Mouse (Mus musculus): ENCODE results near the gene Casc1.

The Casc1 gene

DNA sequence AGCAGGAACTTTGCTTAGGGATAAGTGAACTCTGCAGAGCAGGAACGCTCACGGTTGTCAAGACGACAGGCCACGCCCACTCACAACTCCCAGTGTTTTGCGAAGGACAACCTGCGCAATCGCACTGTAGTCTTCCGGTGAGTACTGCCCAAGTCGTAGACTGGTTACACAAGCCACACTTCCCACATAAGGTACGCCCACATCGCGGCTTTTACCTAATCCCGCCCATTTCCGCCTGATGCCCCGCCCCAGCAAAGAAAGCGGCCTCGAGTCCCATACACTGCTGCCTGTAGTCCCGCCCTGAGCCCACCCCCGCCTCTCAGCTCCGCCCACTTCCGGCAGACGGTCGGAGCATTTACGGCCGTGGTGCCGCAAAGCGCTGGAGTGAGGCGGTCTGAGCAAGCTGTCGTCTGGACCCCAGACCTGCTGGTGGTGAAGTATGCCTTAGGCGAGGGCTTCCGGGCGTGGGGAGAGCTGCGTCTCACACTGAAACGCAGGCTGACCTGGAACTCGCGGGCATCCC is at the start of gene Casc1, which contains the start of gene Etfrf1:
Casc1 (minus strand) TSS at position 190 of the 523 bp plus-strand sequence.
Etfrf1 (plus strand) TSS at position 319 of the 523 bp plus-strand sequence.
- peak; percentile 98 to 99 for DNase-seq (ENCODE audit: low spot score in 2 of 2)

DNA sequence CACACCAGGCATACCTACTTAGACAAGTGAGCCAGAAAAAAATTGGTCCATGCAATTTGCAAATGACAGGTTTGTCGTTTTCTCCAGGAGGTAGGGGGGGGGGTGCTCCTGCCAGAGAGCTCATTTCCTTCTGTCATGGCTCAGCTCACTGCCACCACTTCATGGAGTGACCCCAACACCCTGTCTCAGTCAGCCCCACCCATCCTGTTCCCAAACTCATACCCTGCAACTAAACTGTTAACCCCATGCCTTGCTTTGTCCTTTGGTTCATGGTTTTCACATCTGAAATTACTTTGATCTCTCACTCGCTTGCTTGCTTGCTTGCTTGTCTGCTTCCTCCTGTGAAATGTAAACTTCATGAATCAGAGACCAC is 45.9 kb upstream of the Casc1 start:
- DNase-seq (ENCODE audit: low spot score in 2 of 2), result no peak

DNA sequence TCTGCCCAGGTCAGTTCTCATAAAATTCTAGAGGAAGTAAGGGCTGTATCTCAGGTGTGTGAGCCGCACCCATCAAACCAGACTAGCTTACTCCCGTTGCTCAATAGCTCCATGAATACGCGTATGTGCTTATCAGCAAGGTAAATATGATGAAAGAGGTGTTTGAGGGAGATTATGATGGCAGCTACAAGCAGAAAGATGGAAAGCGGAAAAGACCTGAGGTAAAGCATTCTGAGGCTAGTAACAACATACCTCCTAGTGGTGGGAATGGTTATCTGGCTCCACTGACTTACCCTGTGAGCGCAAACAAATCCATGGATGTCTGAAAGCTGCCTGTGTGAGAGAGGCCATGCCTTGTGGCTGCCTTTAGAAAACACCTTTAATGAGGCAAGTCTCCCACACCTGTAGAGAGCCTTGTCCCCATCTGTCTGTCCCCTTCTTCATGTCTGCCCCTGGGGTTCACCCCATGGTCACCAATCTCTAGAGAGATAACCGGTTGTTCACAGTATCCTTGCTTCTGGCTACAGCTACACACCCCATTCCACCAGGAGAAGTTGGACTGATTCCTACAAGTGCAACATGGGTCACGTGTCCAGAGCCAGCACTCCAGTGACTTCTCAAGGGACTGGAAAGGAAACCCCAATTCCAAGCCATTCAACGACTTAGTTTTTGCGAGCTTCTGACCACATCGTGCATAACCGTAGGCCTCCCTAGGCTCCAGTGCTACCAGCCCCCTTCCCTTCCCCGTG is 45.3 kb upstream of the Casc1 start:
- DNase-seq (ENCODE audit: low spot score in 2 of 2), result no peak

DNA sequence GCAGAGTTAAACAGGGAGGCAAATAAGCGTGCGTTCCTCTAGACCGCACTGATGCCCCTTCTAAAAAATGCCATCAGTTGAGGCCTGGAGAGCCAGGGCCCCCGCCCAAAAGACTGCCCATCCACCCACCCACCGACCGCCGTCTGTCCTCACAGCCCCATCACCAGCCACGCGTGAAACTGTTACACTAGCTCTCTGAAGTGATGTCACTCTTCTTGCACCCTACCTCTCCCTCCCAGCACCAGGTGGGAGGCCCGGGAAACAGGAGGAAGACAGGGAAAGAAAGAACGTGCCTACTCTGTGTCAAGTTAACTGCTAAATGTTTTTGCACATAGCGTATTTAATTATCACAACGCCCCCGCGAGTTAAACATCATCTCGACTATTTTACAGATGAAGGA is 40.0 kb upstream of the Casc1 start:
- DNase-seq (ENCODE audit: low spot score in 2 of 2), result peak; percentile 63 to 66

GRCm38 (mm10) chr6:145250185-145250791 is 39.5 kb upstream of the Casc1 start, which contains the start of gene Kras:
Kras (minus strand) TSS chr6:145250239.
- DNase-seq (ENCODE audit: low spot score in 2 of 2), result peak; percentile 80

DNA sequence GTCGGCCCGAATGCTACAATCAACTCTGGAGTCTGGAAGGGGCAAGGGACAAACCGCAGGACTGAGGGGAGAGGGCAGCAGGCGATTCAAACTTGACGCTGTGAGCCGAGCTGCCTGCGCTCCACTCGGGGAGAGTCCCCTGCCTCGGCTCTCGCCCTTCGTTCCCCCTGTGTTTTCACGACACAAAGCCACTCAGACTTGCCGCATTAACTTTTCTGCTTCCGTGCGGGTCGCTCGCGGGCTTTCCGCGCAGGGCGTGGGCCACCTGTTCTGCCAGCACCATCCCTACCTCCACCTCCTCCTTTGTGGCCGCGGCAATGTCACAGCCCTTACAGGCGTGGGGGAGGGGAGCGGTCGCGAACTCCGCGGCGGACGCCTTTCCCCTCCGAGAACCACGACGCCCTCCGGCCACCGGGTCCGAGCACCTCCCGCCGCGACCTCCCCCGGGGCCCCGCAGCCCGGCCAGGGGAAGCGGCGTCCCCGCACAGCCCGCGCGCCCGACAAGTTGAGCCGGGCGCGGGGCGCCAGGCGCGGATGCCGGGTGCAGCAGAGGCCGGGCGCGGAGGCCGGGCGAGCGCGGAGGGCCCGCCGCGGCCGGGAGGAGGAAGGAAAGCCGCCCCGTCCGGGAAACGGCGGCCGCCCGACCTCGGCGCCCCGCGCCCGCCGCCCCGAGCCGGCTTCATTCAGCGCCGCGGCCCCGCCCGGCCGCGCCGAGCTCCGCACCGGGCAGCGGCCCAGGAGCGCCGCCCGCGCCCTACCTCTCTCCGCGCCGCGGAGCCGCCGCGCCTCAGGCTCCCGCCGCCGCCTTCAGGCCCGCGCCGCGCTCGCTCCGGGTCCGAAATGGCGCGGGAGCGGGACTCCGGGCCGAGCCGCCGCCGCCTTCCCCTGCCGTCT is 38.7 kb upstream of the Casc1 start:
- peak; percentile 16 to 52 for DNase-seq (ENCODE audit: low spot score in 2 of 2)

DNA sequence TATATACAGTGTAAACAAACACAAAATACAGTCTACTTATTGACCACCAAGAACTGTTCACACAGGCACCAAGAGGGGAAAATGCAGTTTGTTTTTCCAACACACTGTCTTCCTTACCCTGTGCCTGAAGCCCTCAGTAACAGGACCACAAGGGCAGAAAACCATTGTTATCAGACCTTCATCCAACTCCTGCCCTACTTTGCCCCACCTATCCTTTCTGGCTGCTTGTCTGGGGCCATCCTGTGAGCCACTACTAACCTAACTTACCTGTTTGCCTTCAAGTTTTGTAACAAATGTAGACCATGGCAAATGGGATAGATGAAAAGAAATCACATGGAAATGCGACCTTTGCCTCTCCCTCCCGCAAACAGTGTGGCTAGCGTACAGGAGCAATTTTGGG is 37.1 kb upstream of the Casc1 start:
- no peak for DNase-seq (ENCODE audit: low spot score in 2 of 2)

GRCm38 (mm10) chr6:145246841-145247240 is 36.0 kb upstream of the Casc1 start:
- DNase-seq (ENCODE audit: low spot score in 2 of 2), result no peak

- DNase-seq (ENCODE audit: low spot score in 2 of 2), result no peak
These were observed 31.7 kb upstream of the Casc1 start for GRCm38 (mm10) chr6:145242521-145242920.

- DNase-seq (ENCODE audit: low spot score in 2 of 2), result no peak
These were observed 29.5 kb upstream of the Casc1 start for GRCm38 (mm10) chr6:145240285-145240684.

DNA sequence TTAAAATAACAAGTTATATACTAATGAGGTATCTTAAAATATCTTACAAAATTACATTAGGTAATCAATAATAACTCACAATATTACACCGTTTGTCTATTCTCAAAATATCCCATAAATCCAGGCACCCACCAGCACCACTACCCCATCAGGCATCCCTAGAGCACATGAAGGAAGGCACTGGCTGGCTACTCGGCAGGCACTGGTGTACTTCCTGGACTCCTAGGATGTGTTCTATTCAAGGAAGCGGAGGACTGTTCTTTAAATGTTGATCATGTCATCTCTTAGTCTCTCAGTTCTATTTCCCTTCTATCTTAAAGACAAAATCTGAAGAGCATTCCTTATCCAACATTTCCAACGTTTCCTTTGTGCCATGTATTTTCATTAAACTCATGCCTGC is 26.3 kb upstream of the Casc1 start:
- DNase-seq (ENCODE audit: low spot score in 2 of 2), result no peak

GRCm38 (mm10) chr6:145235367-145235766 is 24.6 kb upstream of the Casc1 start:
- DNase-seq (ENCODE audit: low spot score in 2 of 2), result no peak

DNA sequence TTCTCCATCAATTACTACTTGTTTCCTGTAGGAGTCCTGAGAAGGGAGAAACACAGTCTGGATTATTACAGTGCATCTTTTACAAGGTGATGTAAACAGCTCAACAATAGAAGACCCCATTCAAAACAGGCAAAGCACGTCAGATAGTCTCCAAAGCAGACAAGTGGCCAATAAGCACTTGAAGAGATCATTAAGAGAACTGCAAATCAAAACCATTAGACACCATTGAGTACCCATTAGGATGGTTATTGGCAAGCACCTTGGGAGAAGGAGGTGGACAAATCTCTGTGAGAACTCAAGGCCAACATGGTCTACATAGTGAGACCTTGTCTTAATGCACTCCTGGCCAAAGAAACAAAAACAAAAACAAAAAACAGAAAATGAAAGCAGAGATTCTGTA is 23.6 kb upstream of the Casc1 start:
- DNase-seq (ENCODE audit: low spot score in 2 of 2), result no peak

- DNase-seq (ENCODE audit: low spot score in 2 of 2), result no peak
These were observed 15.5 kb upstream of the Casc1 start for GRCm38 (mm10) chr6:145226296-145226695.

DNA sequence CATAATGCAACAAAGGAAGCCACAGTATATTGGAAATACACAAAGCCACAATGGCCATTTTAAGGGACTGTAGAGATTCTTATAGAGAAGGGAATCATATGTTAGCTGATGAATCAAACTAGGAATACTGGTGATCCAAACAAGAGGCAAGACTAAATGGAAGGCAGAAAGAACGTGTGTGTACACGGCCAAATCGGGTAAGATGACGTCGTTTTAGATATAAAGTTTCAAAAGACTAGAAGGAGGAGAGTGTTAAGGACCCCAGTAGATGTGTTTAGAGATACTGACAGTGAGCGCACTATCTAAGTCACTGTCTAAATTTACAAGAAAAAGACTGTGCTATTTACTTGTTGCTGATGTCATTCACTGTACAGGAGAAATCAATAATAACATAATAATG is 13.4 kb upstream of the Casc1 start:
- no peak for DNase-seq (ENCODE audit: low spot score in 2 of 2)

GRCm38 (mm10) chr6:145215826-145216225 is 5.0 kb upstream of the Casc1 start:
- no peak for DNase-seq (ENCODE audit: low spot score in 2 of 2)

DNA sequence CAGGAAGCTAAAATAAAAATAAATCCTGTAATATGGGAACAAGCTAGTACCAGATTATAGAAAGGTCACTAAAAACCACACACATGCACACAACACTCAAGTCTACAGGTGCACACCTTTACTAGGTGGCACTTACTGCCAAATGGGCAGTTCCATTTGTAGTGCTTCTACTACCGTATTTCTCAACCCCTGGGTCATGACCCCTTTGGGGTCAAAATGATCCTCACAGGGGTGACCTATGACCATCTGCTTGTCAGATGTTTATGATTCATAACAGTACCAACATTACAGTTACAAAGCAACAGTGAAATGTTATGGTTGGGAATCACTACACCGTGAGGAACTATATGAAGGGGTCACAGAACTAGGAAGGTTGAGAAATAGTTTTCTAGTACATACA is 3.1 kb upstream of the Casc1 start:
- no peak for DNase-seq (ENCODE audit: low spot score in 2 of 2)

DNA sequence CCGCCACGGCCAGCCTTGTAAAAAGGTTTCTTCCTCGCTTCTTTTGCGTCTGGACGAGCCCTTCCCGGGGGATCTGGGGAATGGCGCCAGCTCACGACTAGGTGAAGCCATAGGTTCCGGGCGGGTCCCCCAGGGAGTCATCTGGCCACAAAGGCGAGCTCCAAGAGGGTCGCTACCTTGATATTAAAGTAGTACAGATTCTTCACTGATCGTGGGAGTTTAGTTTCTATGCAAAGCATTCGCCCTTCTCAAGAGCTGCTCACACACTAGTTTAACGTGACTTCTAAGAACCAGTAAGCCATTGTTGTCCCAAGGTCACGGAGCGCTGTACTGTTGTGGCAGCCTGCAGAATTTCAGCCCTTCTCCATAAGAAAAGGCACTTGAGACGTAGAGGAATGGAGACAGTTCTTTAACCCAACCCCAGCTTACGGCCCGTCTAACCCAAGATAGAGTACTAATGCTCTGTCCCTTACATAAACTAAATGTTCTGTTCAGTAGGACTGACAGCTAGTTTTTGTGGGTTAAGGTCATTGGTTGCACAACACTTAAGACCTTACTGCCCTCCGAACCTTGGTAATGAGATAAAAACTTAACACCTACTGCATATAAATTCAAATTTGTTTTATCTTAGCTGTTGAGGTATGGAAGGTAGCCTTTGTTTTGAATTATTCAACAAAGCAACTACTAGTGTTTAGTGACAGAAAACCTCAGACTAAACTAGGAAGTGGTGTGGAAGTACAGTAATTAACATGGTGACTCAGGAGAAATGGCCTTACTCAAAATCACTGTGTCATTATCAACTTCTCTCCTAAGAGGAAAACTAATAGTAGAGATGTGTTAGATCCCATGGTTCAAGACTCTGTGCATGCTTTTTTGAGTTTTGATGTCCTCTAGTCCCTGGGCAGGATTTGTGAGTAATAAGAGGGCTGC is 836 bp upstream of the Casc1 start:
- no peak for DNase-seq (ENCODE audit: low spot score in 2 of 2)

- DNase-seq (ENCODE audit: low spot score in 2 of 2), result no peak
These were observed 637 bp downstream of the Casc1 start for GRCm38 (mm10) chr6:145210056-145210680.

- DNase-seq (ENCODE audit: low spot score in 2 of 2), result no peak
These were observed 5.7 kb downstream of the Casc1 start for GRCm38 (mm10) chr6:145205142-145205541.

DNA sequence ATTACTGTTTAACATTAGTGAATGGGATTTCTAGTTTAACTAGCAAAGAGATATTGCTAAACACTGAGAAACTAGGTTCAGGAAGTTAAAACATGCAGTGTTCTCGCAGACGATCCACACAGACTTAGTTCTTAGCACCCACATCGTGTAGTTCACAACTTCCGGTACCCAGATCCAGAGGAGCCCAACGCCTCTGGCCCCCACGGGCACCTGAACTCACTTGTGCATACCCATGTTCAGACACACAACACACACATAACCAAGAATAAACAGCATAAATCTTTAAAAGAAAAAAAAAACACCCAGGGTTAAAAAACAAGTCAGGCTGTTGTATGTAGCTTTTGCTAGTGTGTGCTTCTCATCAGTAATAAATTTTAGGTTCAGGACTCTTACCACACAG is 6.4 kb downstream of the Casc1 start:
- no peak for DNase-seq (ENCODE audit: low spot score in 2 of 2)

Data from right cerebral cortex, adult 2 months (tissue).